Mouse (Mus musculus) 416B (cell line): ENCODE measurements around the gene Cfap44.

ENCODE experiments used
- DNase-seq: peaks from one replicate; pipeline ENCODE4 v3.0.0; 2011; ENCODE audit warnings: low read depth

Gene Cfap44

DNA sequence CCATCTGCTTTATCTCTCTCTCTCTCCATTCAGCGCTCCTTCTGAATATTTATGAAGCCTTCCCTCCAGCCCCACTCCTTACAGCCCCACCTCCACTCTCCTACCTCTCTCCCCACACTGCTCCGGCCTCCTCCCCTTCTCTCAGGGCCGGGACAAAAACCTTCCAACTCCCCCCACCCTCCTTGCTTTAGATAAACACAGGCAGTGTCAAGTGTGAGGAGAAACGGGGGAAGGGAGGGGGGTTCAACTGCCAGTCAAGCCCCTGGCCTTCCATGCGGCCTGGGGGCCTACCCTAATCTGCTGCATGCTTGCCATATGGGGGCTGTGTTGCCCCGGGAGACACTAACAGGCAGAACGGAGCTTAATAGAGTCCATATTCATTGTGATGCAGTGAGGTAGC lies 136.2 kb downstream of the Cfap44 start:
- DNase-seq: no peak

DNA sequence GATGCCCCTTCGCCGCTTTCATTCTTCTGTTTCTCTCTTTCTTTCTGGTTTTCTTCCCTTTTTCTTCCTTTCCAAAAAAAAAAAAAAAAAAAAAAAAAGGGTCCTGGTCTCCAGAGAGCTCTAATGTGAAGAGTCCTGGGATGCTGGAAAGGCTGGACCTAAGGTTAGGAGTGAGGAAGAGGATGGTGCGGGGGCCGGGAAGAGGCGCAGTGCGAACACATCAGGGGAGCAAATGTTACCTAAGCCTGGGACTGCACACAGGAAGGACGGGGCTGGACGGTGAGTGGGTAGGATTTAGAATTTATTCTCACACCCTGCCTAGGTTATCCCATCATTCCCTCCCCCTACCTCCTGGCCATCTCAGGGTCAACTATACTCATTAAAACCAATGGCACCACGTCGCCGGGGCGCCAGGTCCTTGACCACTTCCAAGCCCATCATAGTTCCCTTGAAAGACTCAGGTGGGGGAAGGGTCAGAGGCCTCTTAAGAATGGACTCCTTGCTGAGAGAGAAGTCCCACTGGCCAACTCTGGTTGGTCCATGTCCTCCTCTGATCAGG lies 136.7 kb downstream of the Cfap44 start:
- DNase-seq: no peak
